Mouse (Mus musculus) hindbrain, postnatal 0 days (tissue): ENCODE results near the gene Mrpl45. TPM values are rescaled to one million over a fixed set of nuclear protein-coding genes. Genes with fewer than 3 reads are reported as not detected.
A peak's percentile ranks its signal among the peaks of the same experiment; 100 is the strongest.

Experiments
- ATAC-seq: fragments of 200-750 bp; cut with Nextera tagmentation; 2 replicates; pipeline ENCODE4 v1.8.0; 2017; ENCODE audit warnings: mild to moderate bottlenecking, moderate TSS enrichment, moderate library complexity
- DNase-seq: peaks from one replicate; pipeline ENCODE4 v3.0.0-alpha.2; 2015; ENCODE audit warnings: low spot score
- H3K27ac ChIP-seq: fragments of 300-500 bp; sonication (generic); 2 replicates; pipeline ENCODE4 v1.5.1; 2014; ENCODE audit warnings: mild to moderate bottlenecking
- H3K27me3 ChIP-seq: fragments of 300-500 bp; sonication (generic); 2 replicates; pipeline ENCODE4 v1.6.1; 2014; ENCODE audit warnings: low read length, mixed read lengths; ENCODE audit not compliant: insufficient read depth
- H3K36me3 ChIP-seq: fragments of 300-500 bp; sonication (generic); 2 replicates; pipeline ENCODE4 v1.6.1; 2014; ENCODE audit warnings: low read length, mixed read lengths; ENCODE audit not compliant: insufficient read depth
- H3K4me1 ChIP-seq: fragments of 300-500 bp; sonication (generic); 2 replicates; pipeline ENCODE4 v1.6.1; 2014; ENCODE audit warnings: antibody characterized with exemption, low read length, mixed read lengths; ENCODE audit not compliant: insufficient read depth
- H3K4me2 ChIP-seq: fragments of 300-500 bp; sonication (generic); 2 replicates; pipeline ENCODE4 v1.6.1; 2014; ENCODE audit warnings: low read depth, mild to moderate bottlenecking, low read length, moderate library complexity, mixed read lengths
- H3K4me3 ChIP-seq: fragments of 300-500 bp; sonication (generic); 2 replicates; pipeline ENCODE4 v1.5.1; 2014; ENCODE audit warnings: low read length
- H3K9ac ChIP-seq: fragments of 300-500 bp; sonication (generic); replicated peaks from 2 replicates; pipeline ENCODE4 v1.6.1; 2014; ENCODE audit warnings: mild to moderate bottlenecking, low read length, moderate library complexity, mixed read lengths
- H3K9me3 ChIP-seq: fragments of 300-500 bp; sonication (generic); 2 replicates; pipeline ENCODE4 v1.6.1; 2016; ENCODE audit warnings: low read length, mixed read lengths
- CTCF ChIP-seq: IDR thresholded peaks from 2 replicates; pipeline ENCODE4 v1.5.1; 2016; ENCODE audit warnings: antibody characterized with exemption, control low read depth, low read depth
- WGBS: fragments of 180-500 bp; shearing (Covaris S2); extraction: QIAGEN DNeasy Blood & Tissue Kit; methylation state at CpG from one replicate; pipeline ENCODE4 v1.1.7; 2014; 5-methylcytosine and 5-hydroxymethylcytosine counted together
- polyA plus RNA-seq: library from polyadenylated mRNA; unstranded; fragments of >200 nt; fragmentation: Nextera tagmentation; extraction: Ambion mirVana; gene quantifications from 2 replicates; pipeline ENCODE4 v1.2.1, GENCODE M21; 2015
- total RNA-seq: library from RNA; depleted of rRNA; stranded (reverse); fragments of >200 nt; gene quantifications from 2 replicates; pipeline ENCODE4 v1.2.3, GENCODE M21; 2014

Mrpl45 gene
- total and polyA plus RNA-seq, 2 experiments from 2014 or later = 21.2 to 39.5 TPM

- ATAC-seq (no peak), DNase-seq (no peak)
- Histone ChIP-seq H3K9ac (no peak overlapping the region), H3K36me3 (no peaks in the 10 kb centered on the region), H3K27ac (no peak overlapping the region), H3K4me3 (no peak overlapping the region), H3K4me1 (no peaks in the 10 kb centered on the region), H3K27me3 (no peaks in the 10 kb centered on the region), H3K4me2 (no peak overlapping the region), H3K9me3 (no peaks in the 10 kb centered on the region)
- WGBS = 77% methylated on average over 4 of the region's 4 CpGs
- TF ChIP-seq CTCF = no peak
These were observed 30.7 kb upstream of the Mrpl45 start for GRCm38 (mm10) chr11:97284854-97285253.

GRCm38 (mm10) chr11:97285852-97286775 lies 29.4 kb upstream of the Mrpl45 start:
- H3K36me3 ChIP-seq = no peaks in the 10 kb centered on the region
- DNase-seq (no peak), ATAC-seq (no peak)
- no peaks in the 10 kb centered on the region for H3K4me1 ChIP-seq
- 77% methylated on average over 9 of the region's 9 CpGs for WGBS
- no peak overlapping the region for H3K4me2 ChIP-seq
- no peak overlapping the region for H3K4me3 ChIP-seq
- H3K9me3 ChIP-seq = no peaks in the 10 kb centered on the region
- no peak overlapping the region for H3K9ac ChIP-seq
- H3K27ac ChIP-seq = no peak overlapping the region
- H3K27me3 ChIP-seq = no peaks in the 10 kb centered on the region
- TF ChIP-seq CTCF = no peak

GRCm38 (mm10) chr11:97286973-97287372 lies 28.5 kb upstream of the Mrpl45 start:
- H3K36me3 ChIP-seq = no peaks in the 10 kb centered on the region
- H3K27ac ChIP-seq = no peak overlapping the region
- H3K27me3 ChIP-seq = no peaks in the 10 kb centered on the region
- H3K9me3 ChIP-seq = no peaks in the 10 kb centered on the region
- no peak overlapping the region for H3K4me3 ChIP-seq
- 59% methylated on average over 6 of the region's 6 CpGs for WGBS
- no peak for TF ChIP-seq CTCF
- no peak overlapping the region for H3K4me2 ChIP-seq
- no peak overlapping the region for H3K9ac ChIP-seq
- no peaks in the 10 kb centered on the region for H3K4me1 ChIP-seq
- ATAC-seq (no peak), DNase-seq (no peak)

DNA sequence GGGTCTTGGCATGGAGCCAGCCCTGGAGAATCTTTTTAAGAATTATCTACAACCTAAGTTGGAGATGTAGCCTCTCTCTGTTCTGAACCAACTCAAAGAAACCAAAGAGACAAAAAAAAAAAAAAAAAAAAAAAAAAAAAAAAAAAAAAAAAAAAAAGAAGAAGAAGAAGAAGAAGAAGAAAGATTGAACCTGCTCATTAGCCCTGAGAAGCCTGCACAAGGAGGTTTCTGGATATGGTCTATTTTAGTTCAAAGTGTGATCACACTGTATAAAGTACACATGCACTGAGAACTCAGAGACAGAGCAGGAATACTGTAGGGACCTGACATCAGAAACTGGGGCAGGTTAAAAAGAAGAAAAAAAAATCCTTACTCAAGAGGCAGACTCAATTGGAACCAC lies 27.9 kb upstream of the Mrpl45 start:
- Histone ChIP-seq H3K27me3 (no peaks in the 10 kb centered on the region), H3K9ac (no peak overlapping the region), H3K36me3 (no peaks in the 10 kb centered on the region), H3K9me3 (no peaks in the 10 kb centered on the region), H3K4me3 (no peak overlapping the region), H3K27ac (no peak overlapping the region), H3K4me2 (no peak overlapping the region), H3K4me1 (no peaks in the 10 kb centered on the region)
- DNase-seq (no peak), ATAC-seq (no peak)
- TF ChIP-seq CTCF = no peak

- Histone ChIP-seq H3K27me3 (no peaks in the 10 kb centered on the region), H3K9ac (no peak overlapping the region), H3K9me3 (no peaks in the 10 kb centered on the region), H3K27ac (peak overlapping the region; percentile 22; the same call in 1 of the 2 replicates), H3K36me3 (no peaks in the 10 kb centered on the region), H3K4me1 (no peaks in the 10 kb centered on the region), H3K4me3 (no peak overlapping the region), H3K4me2 (no peak overlapping the region)
- ATAC-seq = no peak
- WGBS = 30% methylated on average over 11 of the region's 12 CpGs
- no peak for TF ChIP-seq CTCF
- peak; percentile 17 for DNase-seq
These were observed 26.0 kb upstream of the Mrpl45 start for GRCm38 (mm10) chr11:97289276-97290230.

- TF ChIP-seq CTCF = no peak
- Histone ChIP-seq H3K27me3 (no peaks in the 10 kb centered on the region), H3K36me3 (no peaks in the 10 kb centered on the region), H3K4me3 (no peak overlapping the region), H3K27ac (no peak overlapping the region), H3K9ac (no peak overlapping the region), H3K4me1 (no peaks in the 10 kb centered on the region), H3K9me3 (no peaks in the 10 kb centered on the region), H3K4me2 (no peak overlapping the region)
- DNase-seq (no peak), ATAC-seq (no peak)
- 88% methylated on average over 1 of the region's 1 CpGs for WGBS
These were observed 22.8 kb upstream of the Mrpl45 start for GRCm38 (mm10) chr11:97292731-97293130.
